Comparison of ENCODE assay signal across 8 mouse cellular contexts in the genomic region with DNA sequence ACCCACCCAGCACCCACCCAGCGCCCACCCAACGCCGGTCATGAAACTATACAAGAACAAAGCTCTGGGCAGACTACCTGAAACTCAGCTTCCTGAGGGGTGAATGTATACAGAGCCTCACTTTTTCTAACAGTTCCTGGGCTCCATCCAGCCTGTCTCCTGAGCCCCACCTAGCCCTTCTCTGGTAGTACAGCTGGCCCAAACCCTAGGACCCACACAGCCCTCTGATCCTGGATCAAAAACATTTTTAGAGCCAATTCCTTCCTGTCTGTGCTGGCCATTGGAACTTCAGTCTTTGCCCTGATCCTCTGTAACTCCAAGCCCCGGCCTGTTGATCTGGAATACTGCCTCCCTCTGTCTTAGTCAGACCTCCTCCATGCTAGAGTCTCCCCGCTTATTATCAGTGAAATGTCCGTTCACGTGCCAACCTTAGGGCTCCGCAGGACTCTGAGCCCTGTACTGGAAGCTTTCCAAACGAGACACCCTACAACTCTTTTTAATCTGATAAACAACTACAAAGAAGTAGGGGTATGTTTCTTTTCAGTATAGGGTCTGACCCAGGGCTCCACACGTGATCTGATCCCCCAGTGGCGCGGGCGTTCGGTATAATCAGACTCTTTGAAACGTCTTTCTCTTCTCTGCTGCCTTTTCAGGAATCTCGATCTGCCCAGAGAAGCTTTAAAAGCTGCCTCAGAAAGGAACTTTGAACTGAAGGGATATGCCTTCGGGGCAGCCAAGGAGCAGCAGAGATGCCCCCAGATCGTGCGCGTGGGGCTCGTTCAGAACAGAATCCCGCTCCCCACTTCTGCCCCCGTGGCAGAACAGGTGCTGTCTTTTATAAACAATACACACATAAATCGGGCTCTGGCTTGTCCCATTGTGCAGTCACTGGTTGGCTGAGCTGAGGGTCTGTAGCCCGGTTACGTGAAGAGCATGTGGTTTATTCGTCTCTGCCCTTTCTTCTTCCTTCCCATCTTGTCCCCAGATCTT. TPM values are rescaled to one million over a fixed set of nuclear protein-coding genes. Genes with fewer than 3 reads are reported as not detected.
DNase-seq lines count a peak whose midpoint lies in the region; ATAC-seq and TF ChIP-seq lines count a peak whose summit lies in the region.

No protein-coding gene starts in this region.

- 0 out of 2 replicates have a peak, but pooled peaks cover 4% of the 10 kb centered on the region for H3K4me1 ChIP-seq in kidney, embryonic 14.5 days (ENCODE audit: control insufficient read depth, insufficient read depth, low read length)
- H3K4me1 ChIP-seq in hindbrain, postnatal 0 days (ENCODE audit: insufficient read depth, low read length), result no peaks in the 10 kb centered on the region
- no peaks in the 10 kb centered on the region; the same call in 1 of the 2 replicates for H3K4me1 ChIP-seq in liver, embryonic 11.5 days (replicated peaks; ENCODE audit: control insufficient read depth, insufficient read depth, low read length)
- H3K4me1 ChIP-seq in neural tube, embryonic 14.5 days (ENCODE audit: control insufficient read depth, insufficient read depth, low read length), result peaks cover 3% of the 10 kb centered on the region; the same call in 1 of the 2 replicates

- WGBS in kidney, embryonic 14.5 days, result 70% methylated on average over 27 of the region's 27 CpGs
- WGBS in hindbrain, postnatal 0 days, result 48% methylated on average over 27 of the region's 27 CpGs
- 80% methylated on average over 27 of the region's 27 CpGs for WGBS in liver, embryonic 11.5 days
- 56% methylated on average over 27 of the region's 27 CpGs for WGBS in neural tube, embryonic 14.5 days

- H3K27ac ChIP-seq in kidney, embryonic 14.5 days (ENCODE audit: low read depth, low read length), result no peak overlapping the region
- H3K27ac ChIP-seq in hindbrain, postnatal 0 days, result no peak overlapping the region
- peak overlapping the region; percentile 75 for H3K27ac ChIP-seq in liver, embryonic 11.5 days (ENCODE audit: low read depth, low read length)
- no peak overlapping the region for H3K27ac ChIP-seq in neural tube, embryonic 14.5 days (ENCODE audit: low read depth, low read length)

- intact Hi-C loops in left cerebral cortex, postnatal 10 days (cut with DNase I), result no loop called here

- no peaks in the 10 kb centered on the region for H3K36me3 ChIP-seq in kidney, embryonic 14.5 days (ENCODE audit: control insufficient read depth, insufficient read depth, low read length)
- no peaks in the 10 kb centered on the region for H3K36me3 ChIP-seq in hindbrain, postnatal 0 days (ENCODE audit: insufficient read depth, low read length)
- no peaks in the 10 kb centered on the region for H3K36me3 ChIP-seq in liver, embryonic 11.5 days (ENCODE audit: control insufficient read depth, insufficient read depth, low read length)
- H3K36me3 ChIP-seq in neural tube, embryonic 14.5 days (ENCODE audit: control insufficient read depth, insufficient read depth, low read length), result no peaks in the 10 kb centered on the region

- no peak overlapping the region for H3K4me2 ChIP-seq in kidney, embryonic 14.5 days (replicated peaks; ENCODE audit: low read depth, low read length)
- peak overlapping the region; percentile 30 for H3K4me2 ChIP-seq in hindbrain, postnatal 0 days (ENCODE audit: low read depth, low read length)
- no peak overlapping the region for H3K4me2 ChIP-seq in liver, embryonic 11.5 days
- peak overlapping the region; percentile 15; the same call in 1 of the 2 replicates for H3K4me2 ChIP-seq in neural tube, embryonic 14.5 days (ENCODE audit: low read depth, low read length)

- H3K27me3 ChIP-seq in kidney, embryonic 14.5 days (ENCODE audit: control insufficient read depth, insufficient read depth, low read length), result no peaks in the 10 kb centered on the region
- H3K27me3 ChIP-seq in hindbrain, postnatal 0 days (ENCODE audit: insufficient read depth, low read length), result no peaks in the 10 kb centered on the region
- no peaks in the 10 kb centered on the region for H3K27me3 ChIP-seq in liver, embryonic 11.5 days (replicated peaks; ENCODE audit: control insufficient read depth, insufficient read depth, low read length)
- no peaks in the 10 kb centered on the region for H3K27me3 ChIP-seq in neural tube, embryonic 14.5 days (ENCODE audit: control insufficient read depth, insufficient read depth, low read length)

- no peak for TF ChIP-seq CTCF in hindbrain, postnatal 0 days (IDR thresholded peaks at IDR 0.05; ENCODE audit: low read depth)

- DNase-seq in kidney, adult 18-20 months, result peak; percentile 59
- DNase-seq in hindbrain, postnatal 0 days (ENCODE audit: low spot score), result no peak
- no peak for DNase-seq in liver, embryonic 11.5 days (ENCODE audit: low spot score)
- DNase-seq in cerebellum, postnatal 25 days, result no peak
- no peak for DNase-seq in layer of hippocampus, postnatal 14 days (ENCODE audit: low spot score in 2 of 2)
- DNase-seq in left cerebral cortex, postnatal 10 days (ENCODE audit: extremely low spot score in 1 of 2, low spot score in 2 of 2), result no peak

- no peak for ATAC-seq in kidney, embryonic 14.5 days (ENCODE audit: low FRiP score, low TSS enrichment)
- ATAC-seq in hindbrain, postnatal 0 days, result no peak
- ATAC-seq in liver, embryonic 11.5 days (replicated peaks; ENCODE audit: low FRiP score), result peak; percentile 58; the same call in 1 of the 2 replicates
- no peak for ATAC-seq in neural tube, embryonic 14.5 days (ENCODE audit: low read depth)

- no peaks in the 10 kb centered on the region for H3K9me3 ChIP-seq in kidney, embryonic 14.5 days (ENCODE audit: control insufficient read depth, low read length)
- no peaks in the 10 kb centered on the region for H3K9me3 ChIP-seq in hindbrain, postnatal 0 days (ENCODE audit: low read length)
- no peaks in the 10 kb centered on the region for H3K9me3 ChIP-seq in liver, embryonic 11.5 days (ENCODE audit: control insufficient read depth, low read length)
- H3K9me3 ChIP-seq in neural tube, embryonic 14.5 days (ENCODE audit: control insufficient read depth, low read length), result no peaks in the 10 kb centered on the region

- no peak overlapping the region for H3K9ac ChIP-seq in kidney, embryonic 14.5 days (ENCODE audit: low read depth, low read length)
- H3K9ac ChIP-seq in hindbrain, postnatal 0 days (replicated peaks; ENCODE audit: low read length), result no peak overlapping the region
- no peak overlapping the region for H3K9ac ChIP-seq in liver, embryonic 11.5 days (ENCODE audit: low read depth, low read length)
- H3K9ac ChIP-seq in neural tube, embryonic 14.5 days (replicated peaks; ENCODE audit: low read depth, low read length), result no peak overlapping the region

- no peak overlapping the region for H3K4me3 ChIP-seq in kidney, embryonic 14.5 days (ENCODE audit: low read length)
- H3K4me3 ChIP-seq in hindbrain, postnatal 0 days (ENCODE audit: low read length), result no peak overlapping the region
- no peak overlapping the region for H3K4me3 ChIP-seq in liver, embryonic 11.5 days (ENCODE audit: low read depth, low read length)
- H3K4me3 ChIP-seq in neural tube, embryonic 14.5 days (ENCODE audit: low read depth, low read length), result no peak overlapping the region

RNA-seq across cellular contexts. Expression of a gene that starts 11.5 kb away (rescaled TPM):
- 0.93 and 1.3 TPM in 2 replicates for polyA plus RNA-seq in kidney, embryonic 14.5 days (2014; fragmentation: Nextera tagmentation; extraction: Ambion mirVana)
- total RNA-seq in hindbrain, postnatal 0 days (2014; rRNA removed), result 0.26 and 0.50 TPM in 2 replicates
- 0.71 and 1.4 TPM in 2 replicates for polyA plus RNA-seq in hindbrain, postnatal 0 days (2015; fragmentation: Nextera tagmentation; extraction: Ambion mirVana)
- 5.5 and 5.7 TPM in 2 replicates for polyA plus RNA-seq in liver, embryonic 11.5 days (2014; fragmentation: Nextera tagmentation; extraction: Ambion mirVana)
- 0.13 and 0.15 TPM in 2 replicates for polyA plus RNA-seq in neural tube, embryonic 14.5 days (2014; fragmentation: Nextera tagmentation; extraction: Ambion mirVana)
- under 1 TPM; 0.23 to 0.62 TPM for total RNA-seq in layer of hippocampus, postnatal 14 days (2021)
- total RNA-seq in left cerebral cortex, postnatal 10 days (2021), result under 1 TPM; 0.32 to 0.51 TPM

Comparison
In these comparisons a context has a peak if more than half of its experiments do, and no peak if none do; other contexts are left out.
1. H3K4me2 ChIP-seq: peak in hindbrain, postnatal 0 days (single experiment) and neural tube, embryonic 14.5 days (single experiment); none in kidney, embryonic 14.5 days (single experiment) and liver, embryonic 11.5 days (single experiment).